Mouse (Mus musculus): ENCODE measurements at regions not wholly inside any gene's neighbourhood (a gene's known extent, or its start where the extent isn't known, plus 50 kb on each side); places are given as distances from the start of the nearest gene placed in this dataset.

DNA sequence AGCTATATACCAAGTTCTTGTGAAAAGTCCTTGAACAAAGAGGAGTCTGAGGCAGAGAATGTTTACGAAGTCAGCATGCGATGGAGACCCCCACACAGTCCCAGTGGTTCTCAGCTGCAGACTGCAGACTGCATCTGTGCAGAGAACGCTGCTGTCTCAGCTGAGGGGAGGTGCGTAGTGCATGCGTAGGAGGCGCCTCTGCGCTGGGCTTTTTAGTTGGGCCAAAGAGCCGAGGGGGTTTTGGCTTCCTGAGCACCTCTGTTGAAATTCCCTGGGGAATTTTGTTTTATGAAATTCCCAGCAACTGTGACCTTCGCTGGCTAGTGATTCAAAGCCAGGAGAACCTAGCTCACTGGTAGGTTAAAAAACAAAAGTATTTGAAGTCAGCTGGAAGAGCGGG is 56.9 kb upstream of the Cyp1b1 start:
- Histone ChIP-seq H3K4me3 (0 out of 2 replicates have a peak overlapping the region, but pooled peaks have one; percentile 5), H3K4me1 (replicated peaks) (peaks cover 24% of the 10 kb centered on the region), H3K27me3 (ENCODE audit: insufficient read depth, poor library complexity, severe bottlenecking) (no peaks in the 10 kb centered on the region), H3K9me3 (no peaks in the 10 kb centered on the region), H3K36me3 (no peaks in the 10 kb centered on the region), H3K27ac (no peak overlapping the region)
- 10% methylated on average over 10 of the region's 10 CpGs for WGBS
- DNase-seq (ENCODE audit: low spot score), result peak; percentile 43

DNA sequence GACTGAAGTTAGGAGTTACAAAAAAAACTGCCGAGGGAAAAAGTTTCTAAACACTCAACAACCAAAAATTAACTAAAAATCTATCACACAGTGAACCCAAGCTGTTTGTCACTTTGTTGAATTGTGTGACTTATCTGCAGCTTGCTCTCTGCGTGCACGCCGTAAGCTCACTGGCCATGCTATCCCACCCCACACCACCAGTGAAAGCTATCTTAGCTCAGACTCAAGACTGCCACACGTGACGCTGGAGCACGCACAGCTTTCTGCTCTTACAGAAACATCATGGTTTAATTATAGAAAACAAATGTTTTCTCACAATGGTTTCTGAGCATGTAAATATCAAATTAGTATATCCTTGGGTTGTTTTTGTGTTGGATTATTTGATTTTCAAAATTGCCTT is 56.0 kb upstream of the Cyp1b1 start:
- no peaks in the 10 kb centered on the region for H3K36me3 ChIP-seq
- no peaks in the 10 kb centered on the region for H3K9me3 ChIP-seq
- no peak overlapping the region for H3K27ac ChIP-seq
- no peaks in the 10 kb centered on the region for H3K27me3 ChIP-seq (ENCODE audit: insufficient read depth, poor library complexity, severe bottlenecking)
- no peak for DNase-seq (ENCODE audit: low spot score)
- 75% methylated on average over 7 of the region's 7 CpGs for WGBS
- peaks cover 24% of the 10 kb centered on the region for H3K4me1 ChIP-seq (replicated peaks)
- no peak overlapping the region for H3K4me3 ChIP-seq

DNA sequence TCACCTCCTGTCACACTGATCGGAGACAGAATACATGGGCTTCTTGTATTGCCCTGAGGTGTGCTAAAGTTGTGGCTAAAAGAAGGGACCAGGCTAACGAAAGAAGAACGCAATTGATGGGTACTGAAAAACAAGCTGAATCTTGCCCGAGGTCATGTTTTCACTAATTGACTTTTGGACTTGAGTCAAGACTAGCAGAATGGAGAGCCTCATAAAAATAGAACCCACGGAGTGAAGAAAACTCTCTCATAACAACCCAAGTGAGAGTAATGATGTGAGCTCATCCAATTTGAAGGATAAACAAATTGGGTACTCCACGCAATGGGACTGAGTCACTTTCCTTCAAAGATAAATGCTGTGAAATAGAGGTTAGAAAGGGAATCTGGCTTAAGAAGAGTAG is 55.0 kb upstream of the Cyp1b1 start:
- Histone ChIP-seq H3K27me3 (ENCODE audit: insufficient read depth, poor library complexity, severe bottlenecking) (no peaks in the 10 kb centered on the region), H3K36me3 (no peaks in the 10 kb centered on the region), H3K9me3 (no peaks in the 10 kb centered on the region), H3K27ac (no peak overlapping the region), H3K4me1 (replicated peaks) (peaks cover 16% of the 10 kb centered on the region), H3K4me3 (no peak overlapping the region)
- WGBS, result 91% methylated on average over 6 of the region's 6 CpGs
- no peak for DNase-seq (ENCODE audit: low spot score)

DNA sequence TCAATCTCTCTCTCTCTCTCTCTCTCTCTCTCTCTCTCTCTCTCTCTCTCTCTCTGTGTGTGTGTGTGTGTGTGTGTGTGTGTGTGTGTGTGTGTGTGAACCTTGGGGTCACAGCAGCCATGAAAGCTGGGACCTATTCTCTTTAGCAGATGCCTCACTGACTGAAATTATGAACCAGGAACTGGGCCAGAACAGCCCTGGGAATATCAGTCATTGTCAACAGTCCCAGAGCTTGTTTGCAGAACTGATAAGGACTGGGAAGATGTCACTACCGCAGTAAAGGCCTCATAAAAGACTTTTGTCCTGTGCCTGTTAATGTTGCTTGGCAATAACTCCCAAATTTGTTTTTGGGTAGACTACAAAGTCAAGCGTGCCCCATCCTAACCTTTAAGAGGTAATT is 53.2 kb upstream of the Cyp1b1 start:
- no peaks in the 10 kb centered on the region for H3K36me3 ChIP-seq
- peaks cover 16% of the 10 kb centered on the region for H3K4me1 ChIP-seq (replicated peaks)
- no peaks in the 10 kb centered on the region for H3K27me3 ChIP-seq (ENCODE audit: insufficient read depth, poor library complexity, severe bottlenecking)
- no peak overlapping the region for H3K27ac ChIP-seq
- DNase-seq (ENCODE audit: low spot score), result no peak
- 89% methylated on average over 2 of the region's 2 CpGs for WGBS
- H3K4me3 ChIP-seq, result no peak overlapping the region
- no peaks in the 10 kb centered on the region for H3K9me3 ChIP-seq

DNA sequence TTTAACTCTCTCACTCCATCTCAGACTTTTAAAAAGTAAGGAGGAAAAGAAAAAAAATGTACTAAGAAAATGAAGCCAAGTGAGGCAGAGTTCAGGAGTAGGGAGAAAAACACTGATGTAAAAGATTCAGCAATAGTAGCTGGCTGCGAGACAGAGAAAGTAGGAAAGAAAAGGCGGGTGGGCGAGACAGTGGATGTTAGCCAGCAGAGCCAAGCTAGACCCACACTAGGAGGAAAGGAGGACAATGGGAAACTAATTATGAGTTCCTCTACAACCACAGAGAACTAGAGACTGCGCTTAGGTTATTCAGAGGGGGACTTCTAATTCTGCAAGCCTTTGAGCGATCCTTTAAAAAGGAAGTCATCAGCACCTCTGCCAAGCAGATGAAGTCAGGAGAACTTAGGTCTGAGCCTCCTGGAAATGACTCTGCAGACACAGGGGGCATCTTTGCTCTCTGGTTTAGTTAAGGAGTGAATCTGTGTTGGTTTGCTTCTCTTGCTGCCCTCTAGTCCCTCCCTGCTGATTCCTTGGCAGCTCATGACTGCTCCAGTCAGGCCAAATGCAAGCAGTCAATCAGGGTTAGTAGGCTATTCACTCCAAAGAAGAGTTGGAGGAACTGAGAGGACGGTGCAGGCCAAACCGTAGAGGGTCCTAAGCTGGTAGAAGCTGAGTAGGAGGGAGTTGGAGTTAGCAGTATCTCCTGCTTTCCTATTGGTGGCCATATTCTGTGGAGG is 50.4 kb upstream of the Cyp1b1 start:
- H3K4me3 ChIP-seq, result no peak overlapping the region
- no peaks in the 10 kb centered on the region; the same call in 1 of the 2 replicates for H3K4me1 ChIP-seq (replicated peaks)
- 82% methylated on average over 7 of the region's 7 CpGs for WGBS
- no peak for DNase-seq (ENCODE audit: low spot score)
- no peak overlapping the region for H3K27ac ChIP-seq
- H3K27me3 ChIP-seq (ENCODE audit: insufficient read depth, poor library complexity, severe bottlenecking), result no peaks in the 10 kb centered on the region
- no peaks in the 10 kb centered on the region; the same call in 1 of the 2 replicates for H3K9me3 ChIP-seq
- H3K36me3 ChIP-seq, result no peaks in the 10 kb centered on the region

Measured in hindbrain, embryonic 10.5 days (tissue).